Mouse (Mus musculus) adrenal gland, adult 8-10 months (tissue): ENCODE results near the gene Pola2. TPM values are rescaled to one million over a fixed set of nuclear protein-coding genes. Genes with fewer than 3 reads are reported as not detected.

Source experiments
- DNase-seq: peaks from one replicate; pipeline ENCODE4 v3.0.0; 2022
- total RNA-seq, 4 experiments: library from RNA; stranded (reverse); gene quantifications; 2 replicates each; pipeline ENCODE4 v1.2.4; 2022

The Pola2 gene
- total RNA-seq, 4 experiments from 2014 or later: 22.5 to 51.0 (median 27.8) TPM

DNA sequence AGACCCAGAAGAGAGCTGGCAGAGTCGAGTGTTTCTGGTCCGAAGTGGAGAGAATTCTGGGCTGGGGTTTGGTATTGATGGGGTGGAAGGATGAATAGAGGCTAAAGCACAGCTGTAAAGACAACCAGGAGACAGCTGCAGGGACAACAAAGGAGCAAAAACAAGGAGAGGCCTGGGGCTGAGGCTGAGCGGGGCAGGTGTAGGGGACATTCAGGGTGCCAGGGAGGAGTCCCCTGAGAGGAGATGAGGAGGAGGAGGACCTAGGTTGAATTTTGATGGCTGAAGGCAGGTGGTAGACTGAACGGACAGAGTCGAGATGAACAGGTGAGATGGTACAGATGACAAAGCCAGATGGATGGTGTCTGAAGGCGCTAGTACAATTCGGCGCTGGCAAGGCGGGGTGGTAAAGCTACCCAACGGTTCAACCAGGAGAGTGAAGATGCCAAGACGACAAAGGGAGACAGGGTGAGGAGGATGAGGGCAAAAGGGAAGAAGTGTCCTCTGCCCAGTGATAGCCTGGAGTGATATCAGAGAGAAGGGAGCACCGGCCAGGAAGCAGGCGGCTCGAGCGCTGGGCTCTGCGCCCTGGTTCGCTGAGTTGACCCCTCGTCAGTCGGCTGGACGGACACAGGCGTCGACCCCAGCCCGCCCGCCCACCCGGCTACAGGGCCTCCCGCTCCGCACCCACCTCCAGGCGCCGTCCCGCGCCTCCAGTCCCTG, 70.6 kb downstream of the Pola2 start:
- no peak for DNase-seq

DNA sequence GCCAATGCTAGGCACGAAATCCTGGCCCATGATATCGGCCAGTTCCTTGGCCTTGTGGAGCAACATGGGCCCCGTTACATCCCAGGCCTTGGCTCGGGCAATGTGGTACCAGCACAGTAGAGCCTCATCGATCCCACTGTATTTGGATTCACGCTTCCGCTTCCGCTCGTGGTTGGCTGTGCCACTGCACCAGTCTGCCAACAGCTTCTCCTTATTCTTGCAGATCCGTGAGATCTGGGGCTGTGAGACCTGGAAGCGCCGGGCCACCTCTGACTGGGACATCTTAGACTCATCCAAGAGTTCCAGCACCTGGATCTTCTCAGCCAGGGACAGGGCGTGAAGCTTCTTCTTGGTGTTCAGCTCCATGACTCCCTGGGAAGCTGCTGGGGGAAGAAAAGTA, 71.3 kb downstream of the Pola2 start:
- no peak for DNase-seq

DNA sequence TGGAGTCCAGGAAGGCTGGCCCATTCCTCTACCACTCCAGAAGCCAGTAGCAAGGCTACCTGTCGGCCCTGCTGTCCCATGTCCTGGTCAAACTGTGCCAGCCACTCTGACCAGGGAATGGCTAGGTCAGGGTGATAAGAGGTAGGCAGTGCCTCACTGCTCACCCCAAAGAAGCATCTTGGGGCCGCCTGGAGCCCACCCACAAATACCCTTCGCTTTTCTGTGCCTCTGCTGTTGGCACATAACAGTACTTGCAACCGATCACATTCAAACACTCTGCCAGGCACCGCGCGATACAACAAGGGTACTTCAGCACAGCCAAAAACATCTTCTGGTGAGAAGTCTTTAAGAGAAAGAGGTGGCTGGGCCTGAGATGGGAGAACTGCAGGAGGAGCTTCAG, 71.7 kb downstream of the Pola2 start:
- DNase-seq: no peak

DNA sequence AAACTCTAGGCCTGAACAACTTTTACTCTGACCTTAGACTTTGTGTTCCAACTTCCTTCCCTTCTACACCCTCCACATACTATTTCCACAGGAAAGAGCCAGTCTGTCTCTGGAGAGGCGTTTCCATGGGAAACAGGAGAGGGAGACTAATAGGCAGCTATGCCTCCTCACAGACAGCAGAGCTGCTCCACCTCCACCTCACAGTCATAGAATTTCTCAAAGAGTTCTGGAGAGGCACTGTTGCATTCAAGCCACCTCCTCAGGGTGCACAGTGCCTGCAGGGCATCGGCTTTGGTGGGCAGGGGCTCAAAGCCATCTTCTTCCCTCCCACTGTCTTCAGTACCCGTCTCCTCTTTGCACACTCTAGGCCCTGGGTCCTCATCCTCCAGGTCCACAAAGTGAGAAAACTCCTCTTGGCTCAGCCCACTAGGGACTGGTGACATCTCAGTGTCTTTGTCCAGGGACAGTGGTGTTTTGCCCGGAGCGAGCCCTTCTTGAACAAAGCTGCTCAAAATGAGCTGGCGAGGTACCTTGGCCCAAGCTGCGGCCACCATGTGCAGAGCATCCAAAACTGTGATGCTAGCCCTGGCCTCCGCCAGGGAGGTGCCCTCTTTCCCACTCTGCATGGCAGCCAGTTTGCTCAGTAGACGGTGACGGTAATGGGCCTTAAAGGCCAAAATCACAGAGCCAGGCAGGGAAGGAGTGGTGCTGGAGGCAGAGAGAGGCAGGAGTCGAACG, 72.3 kb downstream of the Pola2 start:
- no peak for DNase-seq

Other genes starting within 250 kb of the Pola2 start
- 10 to 100 TPM; 24.9 to 39.2 (median 32.8) TPM for gene Ehbp1l1, start 237.9 kb downstream of the Pola2 start, total RNA-seq
- gene Fam89b, start 234.5 kb downstream of the Pola2 start, total RNA-seq: 10 to 100 TPM; 56.2 to 62.7 (median 57.0) TPM
- 100 to 1,000 TPM; 254 to 451 (median 353) TPM for gene Ltbp3, start 223.3 kb downstream of the Pola2 start, total RNA-seq
- gene Scyl1, start 192.8 kb downstream of the Pola2 start, total RNA-seq: 100 to 1,000 TPM; 112 to 147 (median 124) TPM
- gene Frmd8, start 88.9 kb downstream of the Pola2 start, total RNA-seq: 10 to 100 TPM; 47.6 to 55.2 (median 53.4) TPM
- gene Slc25a45, start 86.4 kb downstream of the Pola2 start, total RNA-seq: 10 to 100 TPM; 12.8 to 21.7 (median 17.5) TPM
- 1 to 10 TPM in 3 of 4 experiments, under 1 TPM in 1; 0.93 to 3.5 (median 1.6) TPM for gene Tigd3, start 70.1 kb downstream of the Pola2 start, total RNA-seq
- 100 to 1,000 TPM in 3 of 4 experiments, 10 to 100 TPM in 1; 93.7 to 147 (median 129) TPM for gene Dpf2, start 51.2 kb downstream of the Pola2 start, total RNA-seq
- gene Cdc42ep2, start 39.4 kb downstream of the Pola2 start, total RNA-seq: 1 to 10 TPM; 4.9 to 9.6 (median 8.3) TPM
- gene Slc22a20, start 21.9 kb upstream of the Pola2 start, total RNA-seq: not detected
- 10 to 100 TPM; 40.6 to 54.1 (median 47.3) TPM for gene Capn1, start 51.7 kb upstream of the Pola2 start, total RNA-seq
- gene Syvn1, start 82.4 kb upstream of the Pola2 start, total RNA-seq: 10 to 100 TPM; 59.6 to 78.9 (median 62.2) TPM
- 10 to 100 TPM; 52.0 to 61.8 (median 59.6) TPM for gene Mrpl49, start 93.6 kb upstream of the Pola2 start, total RNA-seq
- gene Fau, start 93.6 kb upstream of the Pola2 start, total RNA-seq: 1,000 to 10,000 TPM; 1,027 to 1,106 (median 1,086) TPM
- 10 to 100 TPM; 31.6 to 43.1 (median 34.6) TPM for gene Znhit2, start 97.0 kb upstream of the Pola2 start, total RNA-seq
- gene Tm7sf2, start 104.2 kb upstream of the Pola2 start, total RNA-seq: 10 to 100 TPM; 24.9 to 36.1 (median 27.2) TPM
- gene Vps51, start 113.0 kb upstream of the Pola2 start, total RNA-seq: 10 to 100 TPM; 66.2 to 92.3 (median 81.3) TPM
- 1 to 10 TPM in 1 of 4 experiments, under 1 TPM in 1, not detected in 2; 0.87 to 1.0 TPM for gene Tmem262, start 115.8 kb upstream of the Pola2 start, total RNA-seq
- not detected for gene Gm28374, start 118.1 kb upstream of the Pola2 start, total RNA-seq
- gene Zfpl1, start 120.8 kb upstream of the Pola2 start, total RNA-seq: 10 to 100 TPM; 37.2 to 50.5 (median 44.7) TPM
- gene Cdca5, start 120.8 kb upstream of the Pola2 start, total RNA-seq: 1 to 10 TPM in 1 of 4 experiments, under 1 TPM in 3; 0.46 to 1.2 (median 0.63) TPM
- gene AC131692.1, start 130.2 kb upstream of the Pola2 start, total RNA-seq: not detected
- gene Naaladl1, start 141.6 kb upstream of the Pola2 start, total RNA-seq: under 1 TPM in 1 of 4 experiments, not detected in 3; 0.27 TPM
- gene Sac3d1, start 154.4 kb upstream of the Pola2 start, total RNA-seq: 10 to 100 TPM; 13.7 to 18.9 (median 16.1) TPM
- 10 to 100 TPM; 34.0 to 49.1 (median 37.8) TPM for gene Snx15, start 164.1 kb upstream of the Pola2 start, total RNA-seq
- gene Batf2, start 176.8 kb upstream of the Pola2 start, total RNA-seq: 1 to 10 TPM; 1.4 to 3.5 (median 2.7) TPM
- gene Arl2, start 177.3 kb upstream of the Pola2 start, total RNA-seq: 100 to 1,000 TPM in 2 of 4 experiments, 10 to 100 TPM in 2; 92.7 to 127 (median 112) TPM
- 1 to 10 TPM; 2.0 to 4.4 (median 3.5) TPM for gene Majin, start 220.2 kb upstream of the Pola2 start, total RNA-seq